Mouse (Mus musculus): ENCODE data around the gene Zdhhc5. TPM values are rescaled to one million over a fixed set of nuclear protein-coding genes. Genes with fewer than 3 reads are reported as not detected.

The Zdhhc5 gene
- polyA plus RNA-seq, 1 experiment from 2014 or later, result 29.3 TPM

DNA sequence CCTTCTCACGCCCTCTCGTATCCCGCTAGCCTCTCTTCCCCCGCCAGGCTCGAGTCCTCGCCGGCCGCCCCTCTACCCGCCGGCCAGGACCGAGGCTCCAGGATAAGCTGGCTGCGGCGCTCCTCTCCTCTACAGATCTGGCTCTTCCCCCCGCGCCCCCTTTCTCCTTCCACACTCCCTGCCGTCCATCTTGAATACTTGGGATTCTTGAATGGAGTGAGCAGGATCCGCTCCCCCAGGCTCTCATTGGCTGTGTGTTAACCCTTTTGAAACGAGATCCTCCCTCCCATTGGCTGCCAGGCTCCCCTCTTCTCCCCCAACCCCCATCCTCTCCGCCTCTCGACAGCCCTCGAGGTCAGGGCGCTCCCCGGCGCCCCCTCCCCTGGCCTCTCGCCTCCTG is 28.6 kb upstream of the Zdhhc5 start, which contains the start of gene Gm19426:
Gene Gm19426 (minus strand): TSS at position 95 of the 400 bp plus-strand sequence.
- peak within 1 kb of the TSS; percentile 76 for H3K4me3 ChIP-seq
- H3K4me2 ChIP-seq, result peak within 1 kb of the TSS; percentile 89
- peaks cover 35% of the 10 kb centered on the region for H3K36me3 ChIP-seq
- no peaks in the 10 kb centered on the region for H3K9me3 ChIP-seq (replicated peaks)
- peaks cover 70% of the 10 kb centered on the region for H3K4me1 ChIP-seq
- H3K9ac ChIP-seq, result peak within 1 kb of the TSS; percentile 90
- ATAC-seq, result peak; percentile 82
- WGBS (ENCODE audit: insufficient replicate concordance), result 1% methylated on average over 24 of the region's 25 CpGs
- H3K27ac ChIP-seq, result peak within 1 kb of the TSS; percentile 90
- peaks cover 15% of the 10 kb centered on the region; the same call in 1 of the 2 replicates for H3K27me3 ChIP-seq (replicated peaks)

DNA sequence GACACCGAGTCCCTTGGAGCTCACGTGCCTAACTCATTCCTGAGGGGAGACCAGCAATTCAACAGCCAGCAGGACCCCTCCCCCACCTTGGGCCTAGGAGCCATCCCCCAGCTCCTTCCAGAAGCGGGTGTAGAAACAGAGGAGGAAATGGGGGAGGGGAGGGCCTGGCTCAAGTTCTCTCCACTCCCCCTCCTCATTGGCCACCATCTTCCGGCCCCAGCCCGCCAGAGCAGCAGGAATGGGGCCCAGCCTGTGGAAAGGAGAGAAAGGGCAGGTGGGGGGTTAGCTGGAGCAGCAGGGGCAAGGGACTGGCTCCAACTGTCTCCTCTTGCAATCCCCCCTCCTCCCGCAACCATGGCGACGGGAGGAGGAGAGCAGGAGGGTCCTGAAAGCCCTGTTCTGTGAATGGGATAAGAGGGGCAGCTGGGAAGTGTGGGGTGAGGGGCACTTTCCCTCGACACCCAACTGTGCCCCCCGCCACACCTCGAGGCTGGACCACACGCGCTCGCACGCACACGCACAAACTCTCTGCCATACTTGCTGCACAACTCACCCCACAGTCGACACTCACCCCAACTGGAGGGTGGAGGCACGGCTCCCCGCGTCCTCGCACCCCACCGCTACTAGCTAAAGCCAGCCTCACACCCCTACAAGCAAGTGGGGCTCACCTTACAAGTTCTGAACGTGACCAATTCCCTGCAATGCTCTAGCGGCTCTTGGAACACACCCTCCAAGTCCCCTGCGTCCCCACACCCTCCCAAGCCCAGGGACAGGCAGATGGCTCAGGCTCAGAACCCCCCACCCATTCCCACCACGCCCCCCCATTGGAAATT is 27.7 kb upstream of the Zdhhc5 start:
- Histone ChIP-seq H3K4me3 (peak overlapping the region; percentile 76), H3K4me1 (peaks cover 79% of the 10 kb centered on the region), H3K4me2 (peak overlapping the region; percentile 89), H3K9me3 (replicated peaks) (no peaks in the 10 kb centered on the region), H3K27ac (peak overlapping the region; percentile 90), H3K9ac (peak overlapping the region; percentile 90), H3K27me3 (replicated peaks) (peaks cover 17% of the 10 kb centered on the region; the same call in 1 of the 2 replicates), H3K36me3 (peaks cover 40% of the 10 kb centered on the region)
- ATAC-seq, result peak; percentile 28
- 5% methylated on average over 26 of the region's 26 CpGs for WGBS (ENCODE audit: insufficient replicate concordance)

DNA sequence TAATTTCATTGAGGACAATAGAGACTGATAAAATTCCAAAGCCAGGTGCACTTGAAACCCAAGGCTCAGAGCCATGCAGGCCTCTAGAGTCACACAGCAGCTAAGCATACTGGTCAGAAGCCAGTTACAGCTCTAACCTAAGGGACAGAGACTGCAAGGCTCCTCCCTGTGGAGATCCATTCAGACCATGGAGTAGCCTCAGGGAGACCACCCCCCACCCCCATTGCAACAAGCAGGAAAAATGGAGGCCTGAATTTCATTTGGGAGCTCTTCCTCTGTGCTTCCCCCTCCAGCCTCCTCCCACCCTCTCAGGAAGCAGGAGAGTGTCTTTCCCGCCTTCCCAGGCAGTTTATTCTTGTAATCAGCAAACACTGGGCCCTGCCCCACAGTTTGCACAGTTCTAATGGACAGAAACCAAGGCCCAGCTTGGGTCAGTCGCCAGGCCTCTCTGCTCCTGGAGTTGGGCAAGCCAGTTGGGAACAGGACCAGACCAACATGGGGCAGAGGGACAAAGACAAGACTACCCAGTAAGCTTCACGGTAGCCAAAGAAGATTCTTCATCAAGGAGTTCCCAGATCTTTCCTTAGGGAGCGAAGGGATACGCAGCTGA is 27.0 kb upstream of the Zdhhc5 start:
- ATAC-seq, result no peak
- Histone ChIP-seq H3K9ac (peak overlapping the region; percentile 90), H3K4me2 (peak overlapping the region; percentile 89), H3K36me3 (peaks cover 47% of the 10 kb centered on the region), H3K4me3 (peak overlapping the region; percentile 76), H3K27me3 (replicated peaks) (peaks cover 19% of the 10 kb centered on the region), H3K9me3 (replicated peaks) (no peaks in the 10 kb centered on the region), H3K4me1 (peaks cover 80% of the 10 kb centered on the region), H3K27ac (peak overlapping the region; percentile 90)
- WGBS (ENCODE audit: insufficient replicate concordance), result 28% methylated on average over 5 of the region's 5 CpGs

DNA sequence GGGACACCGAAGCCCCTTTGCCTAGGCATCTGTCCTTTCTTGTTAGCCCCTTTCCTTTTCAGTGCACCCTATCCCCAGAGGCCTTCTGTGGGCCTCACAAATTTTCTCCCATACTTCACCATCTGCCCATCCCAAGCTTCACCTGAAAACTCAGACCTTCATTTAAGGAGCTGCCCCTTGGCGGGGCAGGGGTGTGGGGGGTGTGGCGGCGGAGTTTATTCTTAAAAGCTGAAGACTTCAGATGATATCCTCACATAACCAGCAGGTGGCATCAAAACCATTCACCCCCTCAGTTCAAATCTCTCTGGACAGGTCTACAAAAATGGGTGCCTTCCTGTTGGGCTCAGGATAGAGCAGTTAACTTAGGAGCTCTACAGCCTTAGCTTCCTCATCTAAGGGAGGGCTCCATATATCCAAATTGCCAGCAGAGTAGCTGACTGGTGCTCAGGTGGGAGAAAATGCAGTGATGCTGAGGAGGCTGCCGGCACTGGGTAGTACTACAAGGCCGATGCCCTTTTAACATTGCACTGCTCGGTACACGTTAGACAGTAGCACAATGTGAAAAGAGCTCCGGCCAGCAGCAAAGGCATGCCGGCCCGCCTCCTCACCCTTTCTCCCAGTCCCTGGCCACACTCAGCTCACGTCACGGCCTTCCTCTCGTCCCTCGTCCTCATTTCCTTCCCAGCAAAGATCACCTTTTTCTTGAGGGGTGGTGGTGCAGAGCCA is 25.8 kb upstream of the Zdhhc5 start:
- H3K27me3 ChIP-seq (replicated peaks), result peaks cover 14% of the 10 kb centered on the region
- H3K27ac ChIP-seq, result peak overlapping the region; percentile 99
- 76% methylated on average over 15 of the region's 15 CpGs for WGBS (ENCODE audit: insufficient replicate concordance)
- H3K4me2 ChIP-seq, result peak overlapping the region; percentile 89
- no peak for ATAC-seq
- peaks cover 59% of the 10 kb centered on the region for H3K36me3 ChIP-seq
- H3K4me1 ChIP-seq, result peaks cover 89% of the 10 kb centered on the region
- no peaks in the 10 kb centered on the region for H3K9me3 ChIP-seq (replicated peaks)
- peak overlapping the region; percentile 1; the same call in 1 of the 2 replicates for H3K9ac ChIP-seq
- 0 out of 2 replicates have a peak overlapping the region, but pooled peaks have one; percentile 6 for H3K4me3 ChIP-seq

DNA sequence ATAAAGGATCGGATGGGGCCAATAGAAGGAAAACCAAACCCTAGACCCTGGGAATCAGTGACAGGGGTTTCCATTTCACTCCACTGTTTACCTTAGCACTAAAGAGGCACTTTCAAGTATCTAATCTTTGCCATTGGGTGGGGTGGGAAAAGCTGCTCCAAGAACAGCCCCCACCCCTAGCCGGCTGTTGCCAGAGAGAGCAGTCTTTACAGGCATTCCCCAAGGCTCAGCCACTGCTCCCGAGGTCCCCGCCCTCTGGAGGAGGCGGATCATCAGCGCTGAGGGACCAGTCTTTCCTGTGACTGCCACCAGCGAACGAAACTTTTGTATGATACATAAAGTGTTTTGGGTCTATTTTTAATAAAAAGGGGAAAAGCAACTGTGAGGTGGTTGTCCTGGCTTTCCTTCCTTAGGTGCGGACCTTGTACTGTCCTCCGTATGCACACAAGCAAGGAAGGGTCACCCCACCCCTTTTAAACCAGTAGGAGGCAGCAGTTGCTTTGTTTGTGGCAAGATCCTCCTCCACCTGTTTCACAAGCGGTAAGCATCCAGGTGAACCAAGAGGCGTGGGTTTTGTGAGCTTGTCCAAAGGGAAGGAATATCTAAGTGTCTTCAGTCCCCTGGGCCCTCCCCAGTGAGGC is 23.4 kb upstream of the Zdhhc5 start:
- Histone ChIP-seq H3K4me1 (peaks cover 96% of the 10 kb centered on the region), H3K9me3 (replicated peaks) (no peaks in the 10 kb centered on the region), H3K36me3 (peaks cover 61% of the 10 kb centered on the region), H3K4me3 (peak overlapping the region; percentile 74), H3K27ac (peak overlapping the region; percentile 99), H3K27me3 (replicated peaks) (peaks cover 14% of the 10 kb centered on the region), H3K9ac (peak overlapping the region; percentile 90), H3K4me2 (peak overlapping the region; percentile 89)
- WGBS (ENCODE audit: insufficient replicate concordance), result 3% methylated on average over 12 of the region's 12 CpGs
- ATAC-seq, result no peak

DNA sequence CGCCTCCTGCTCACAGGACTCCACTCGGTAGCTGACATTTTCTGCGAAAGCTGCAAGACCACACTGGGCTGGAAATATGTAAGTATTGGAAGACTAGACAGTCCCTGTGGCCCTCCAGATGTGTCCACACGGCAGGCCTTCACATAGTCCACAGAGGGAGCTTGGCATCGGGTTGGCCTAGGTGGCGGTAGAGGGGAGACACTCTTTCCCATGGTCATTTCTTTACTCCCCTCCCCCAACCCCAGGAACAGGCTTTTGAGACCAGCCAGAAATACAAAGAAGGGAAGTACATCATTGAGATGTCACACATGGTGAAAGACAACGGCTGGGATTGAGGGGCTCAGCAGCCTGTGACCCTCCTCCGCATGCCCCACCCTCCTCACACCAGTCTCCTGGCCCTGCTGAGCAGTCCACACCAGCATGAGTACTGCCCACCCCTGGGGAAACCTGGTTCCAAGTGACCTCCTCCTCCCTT is 22.5 kb upstream of the Zdhhc5 start:
- no peak for ATAC-seq
- Histone ChIP-seq H3K4me1 (peaks cover 97% of the 10 kb centered on the region), H3K9ac (peak overlapping the region; percentile 90), H3K27ac (peak overlapping the region; percentile 99), H3K36me3 (peaks cover 61% of the 10 kb centered on the region), H3K9me3 (replicated peaks) (no peaks in the 10 kb centered on the region), H3K4me2 (peak overlapping the region; percentile 89), H3K27me3 (replicated peaks) (peaks cover 14% of the 10 kb centered on the region), H3K4me3 (peak overlapping the region; percentile 74)
- 16% methylated on average over 8 of the region's 8 CpGs for WGBS (ENCODE audit: insufficient replicate concordance)

DNA sequence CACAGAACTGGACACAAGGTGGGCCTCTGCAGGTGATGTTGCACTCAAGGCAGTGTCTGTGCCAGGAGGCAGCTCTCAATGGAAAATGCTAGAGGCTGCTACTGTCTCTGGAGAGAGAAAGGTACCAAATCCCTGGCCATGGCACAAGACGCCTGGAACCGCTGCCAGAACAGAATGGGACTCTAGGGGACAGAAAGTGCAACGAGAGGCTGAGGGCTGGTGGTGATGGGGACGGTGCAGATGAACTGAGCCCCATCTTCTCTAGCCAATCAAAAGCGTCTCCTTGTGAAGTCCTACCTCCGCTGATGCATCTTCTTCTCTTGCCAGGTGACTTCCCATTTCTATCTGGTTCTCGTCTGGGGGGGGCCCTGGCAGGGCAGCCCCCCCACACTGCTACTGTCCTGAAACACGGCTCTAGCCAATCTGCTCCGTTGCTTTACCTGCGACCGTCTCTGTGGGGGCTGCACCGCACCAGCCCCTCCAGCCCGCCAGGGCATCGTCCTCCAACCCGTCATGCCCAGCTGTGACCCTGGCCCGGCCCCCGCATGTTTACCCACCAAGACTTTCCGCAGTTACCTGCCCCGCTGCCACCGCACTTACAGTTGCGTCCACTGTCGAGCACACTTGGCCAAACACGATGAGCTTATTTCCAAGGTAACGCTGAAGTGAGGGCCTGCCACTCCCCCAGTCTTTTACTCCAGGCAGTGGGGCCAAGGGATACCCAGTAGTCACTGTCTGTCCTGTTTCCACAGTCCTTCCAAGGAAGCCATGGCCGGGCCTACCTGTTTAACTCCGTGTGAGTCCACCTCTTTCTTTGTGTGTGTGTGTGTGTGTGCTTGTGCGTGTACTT is 21.6 kb upstream of the Zdhhc5 start:
- Histone ChIP-seq H3K27me3 (replicated peaks) (peaks cover 14% of the 10 kb centered on the region), H3K36me3 (peaks cover 55% of the 10 kb centered on the region), H3K4me3 (peak overlapping the region; percentile 74), H3K4me1 (peaks cover 97% of the 10 kb centered on the region), H3K27ac (peak overlapping the region; percentile 99), H3K9me3 (replicated peaks) (no peaks in the 10 kb centered on the region), H3K4me2 (peak overlapping the region; percentile 89), H3K9ac (peak overlapping the region; percentile 90)
- 21% methylated on average over 27 of the region's 27 CpGs for WGBS (ENCODE audit: insufficient replicate concordance)
- no peak for ATAC-seq

DNA sequence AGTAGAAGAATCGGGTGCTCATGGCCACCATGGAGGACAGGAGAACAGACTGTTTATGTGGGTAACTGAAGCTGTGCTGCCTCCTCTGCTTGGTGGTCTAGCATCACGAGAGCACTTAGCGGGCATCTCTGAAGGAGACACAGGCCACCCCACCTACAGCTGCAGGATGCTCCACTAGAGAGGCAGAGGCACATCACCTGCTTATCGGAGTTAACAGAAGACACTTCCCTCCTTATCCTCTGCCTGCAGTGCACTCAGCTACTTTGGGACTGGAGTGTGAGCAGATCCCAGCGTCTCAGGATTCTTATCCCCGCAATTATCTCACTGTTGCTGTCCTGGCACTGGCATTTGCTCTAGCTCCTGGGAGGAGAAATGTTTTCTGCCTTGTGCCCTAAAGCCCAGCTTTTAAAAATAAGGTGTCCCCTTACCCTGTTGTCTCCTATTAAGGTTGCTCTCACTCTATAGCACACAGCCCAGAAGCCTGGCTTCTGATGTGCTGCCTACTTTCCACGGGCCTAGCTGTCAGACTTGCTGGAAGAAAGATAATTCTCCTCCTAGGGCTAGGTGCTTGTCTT is 20.5 kb upstream of the Zdhhc5 start:
- Histone ChIP-seq H3K27me3 (replicated peaks) (peaks cover 14% of the 10 kb centered on the region), H3K27ac (peak overlapping the region; percentile 99), H3K4me3 (peak overlapping the region; percentile 74), H3K9me3 (replicated peaks) (no peaks in the 10 kb centered on the region), H3K36me3 (peaks cover 44% of the 10 kb centered on the region), H3K4me2 (peak overlapping the region; percentile 89), H3K4me1 (peaks cover 96% of the 10 kb centered on the region), H3K9ac (peak overlapping the region; percentile 90)
- WGBS (ENCODE audit: insufficient replicate concordance), result 7% methylated on average over 7 of the region's 7 CpGs
- ATAC-seq, result peak; percentile 92

DNA sequence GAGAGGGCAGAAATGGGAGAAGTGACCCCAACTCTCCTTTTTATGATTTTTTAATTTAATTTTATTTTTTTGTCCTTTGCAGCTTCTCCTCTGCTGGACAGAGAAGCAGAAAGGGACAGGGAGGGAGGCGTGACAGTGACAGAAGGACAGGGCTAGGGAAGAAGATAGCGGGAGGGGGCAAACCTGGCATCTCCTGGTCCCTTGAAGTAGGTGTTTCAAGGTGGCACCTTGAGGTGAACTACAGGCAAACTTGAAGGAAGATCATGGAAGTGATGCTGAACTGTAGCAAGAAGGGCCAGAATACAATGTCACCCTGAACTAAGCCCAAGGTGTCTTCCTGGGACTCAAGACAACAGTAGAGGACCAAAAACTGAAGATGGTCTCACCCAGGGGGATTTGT is 19.9 kb upstream of the Zdhhc5 start:
- ATAC-seq, result 0 out of 2 replicates have a peak, but pooled peaks have one; percentile 11
- peak overlapping the region; percentile 99 for H3K27ac ChIP-seq
- WGBS (ENCODE audit: insufficient replicate concordance), result 3% methylated on average over 2 of the region's 2 CpGs

DNA sequence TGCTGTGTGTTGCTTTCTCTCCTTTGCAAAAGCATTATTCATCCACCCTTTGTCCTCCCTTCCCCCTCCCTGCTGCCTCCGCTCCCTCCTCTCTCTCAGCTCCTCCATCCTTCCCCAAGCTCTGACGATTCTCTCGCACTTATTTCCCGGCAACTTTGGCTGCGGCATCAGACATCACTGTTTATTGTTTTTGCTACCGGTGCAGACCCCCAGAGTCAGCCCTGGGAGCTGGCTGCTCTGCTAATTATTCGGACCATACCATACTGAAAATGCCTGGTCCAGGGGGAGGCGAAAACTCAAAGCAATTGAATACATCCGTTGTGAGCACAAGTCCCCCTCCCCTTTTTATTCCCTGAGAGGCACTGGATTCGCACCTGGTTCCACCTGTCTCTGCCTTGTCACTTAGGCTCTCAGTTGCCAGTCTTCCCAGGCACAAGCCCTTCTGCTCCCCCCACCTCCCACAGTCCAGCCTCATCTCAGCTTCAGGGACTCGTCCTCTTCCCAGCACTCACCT is 19.4 kb upstream of the Zdhhc5 start:
- Histone ChIP-seq H3K4me1 (peaks cover 95% of the 10 kb centered on the region), H3K36me3 (peaks cover 34% of the 10 kb centered on the region), H3K27me3 (replicated peaks) (peaks cover 14% of the 10 kb centered on the region), H3K9me3 (replicated peaks) (no peaks in the 10 kb centered on the region), H3K4me2 (peak overlapping the region; percentile 89), H3K9ac (peak overlapping the region; percentile 90), H3K4me3 (peak overlapping the region; percentile 74), H3K27ac (peak overlapping the region; percentile 99)
- 2% methylated on average over 11 of the region's 11 CpGs for WGBS (ENCODE audit: insufficient replicate concordance)
- no peak for ATAC-seq

More for the DNA sequence above, 19.9 kb upstream of the Zdhhc5 start:
- Histone ChIP-seq H3K9ac (peak overlapping the region; percentile 90), H3K27me3 (replicated peaks) (peaks cover 14% of the 10 kb centered on the region), H3K4me3 (peak overlapping the region; percentile 74), H3K4me2 (peak overlapping the region; percentile 89), H3K4me1 (peaks cover 96% of the 10 kb centered on the region), H3K9me3 (replicated peaks) (no peaks in the 10 kb centered on the region), H3K36me3 (peaks cover 39% of the 10 kb centered on the region)

All from liver, embryonic 12.5 days (tissue).